Mouse (Mus musculus) testis, adult 2 months (tissue): ENCODE data around the gene Vps52.

Experiments
- CTCF ChIP-seq: fragments of 200-500 bp; IDR thresholded peaks from 2 replicates; pipeline ENCODE4 v1.5.1; 2012; ENCODE audit warnings: low read depth, mild to moderate bottlenecking, inconsistent platforms, low read length, moderate library complexity; ENCODE audit not compliant: control insufficient read depth, insufficient read depth, insufficient replicate concordance
- POLR2A ChIP-seq: fragments of 200-500 bp; IDR thresholded peaks from 2 replicates; pipeline ENCODE4 v1.6.1; 2012; ENCODE audit warnings: low read depth, mild to moderate bottlenecking, inconsistent platforms, low read length, moderate library complexity; ENCODE audit not compliant: control insufficient read depth

GRCm38 (mm10) chr17:33914969-33915391 is 40.6 kb upstream of the Vps52 start:
- TF ChIP-seq CTCF = no peak
- TF ChIP-seq POLR2A = no peak
